Mouse (Mus musculus) forebrain, embryonic 14.5 days (tissue): ENCODE measurements at regions not wholly inside any gene's neighbourhood (a gene's known extent, or its start where the extent isn't known, plus 50 kb on each side); places are given as distances from the start of the nearest gene placed in this dataset.

ENCODE experiments used
- ATAC-seq: fragments of 200-750 bp; cut with Nextera tagmentation; 2 replicates; pipeline ENCODE4 v1.8.0; 2017; ENCODE audit warnings: mild to moderate bottlenecking, moderate library complexity
- DNase-seq: peaks from one replicate; pipeline ENCODE4 v3.0.0-alpha.2; 2015; ENCODE audit warnings: low spot score
- H3K27ac ChIP-seq: fragments of 300-500 bp; sonication (generic); 2 replicates; pipeline ENCODE4 v1.5.1; 2014; ENCODE audit warnings: low read depth, mild to moderate bottlenecking, control low read depth, low read length, moderate library complexity
- H3K27me3 ChIP-seq: fragments of 300-500 bp; sonication (generic); replicated peaks from 2 replicates; pipeline ENCODE4 v1.6.1; 2014; ENCODE audit warnings: low read length, control low read depth, mixed read lengths; ENCODE audit not compliant: control insufficient read depth, insufficient read depth
- H3K36me3 ChIP-seq: fragments of 300-500 bp; sonication (generic); 2 replicates; pipeline ENCODE4 v1.6.1; 2014; ENCODE audit warnings: low read length, control low read depth; ENCODE audit not compliant: control insufficient read depth, insufficient read depth
- H3K4me1 ChIP-seq: fragments of 300-500 bp; sonication (generic); 2 replicates; pipeline ENCODE4 v1.6.1; 2014; ENCODE audit warnings: antibody characterized with exemption, low read length, control low read depth; ENCODE audit not compliant: control insufficient read depth, insufficient read depth
- H3K4me2 ChIP-seq: fragments of 300-500 bp; sonication (generic); 2 replicates; pipeline ENCODE4 v1.6.1; 2014; ENCODE audit warnings: mild to moderate bottlenecking, control low read depth, low read length
- H3K4me3 ChIP-seq: fragments of 300-500 bp; sonication (generic); 2 replicates; pipeline ENCODE4 v1.5.1; 2014; ENCODE audit warnings: low read depth, low read length, control low read depth
- H3K9ac ChIP-seq: fragments of 300-500 bp; sonication (generic); 2 replicates; pipeline ENCODE4 v1.6.1; 2014; ENCODE audit warnings: mild to moderate bottlenecking, low read length, control low read depth, moderate library complexity
- H3K9me3 ChIP-seq: fragments of 300-500 bp; sonication (generic); replicated peaks from 2 replicates; pipeline ENCODE4 v1.6.1; 2016; ENCODE audit warnings: low read length, control low read depth, mixed read lengths; ENCODE audit not compliant: control insufficient read depth
- WGBS: fragments of 180-500 bp; shearing (Covaris S2); extraction: QIAGEN DNeasy Blood & Tissue Kit; methylation state at CpG from one replicate; pipeline ENCODE4 v1.1.7; 2014; 5-methylcytosine and 5-hydroxymethylcytosine counted together

- ATAC-seq, result no peak
- Histone ChIP-seq H3K4me1 (peaks cover 10% of the 10 kb centered on the region; the same call in 1 of the 2 replicates), H3K9ac (no peak overlapping the region)
These were observed 151.0 kb downstream of the Wdr11 start for GRCm38 (mm10) chr7:129742657-129743056.

GRCm38 (mm10) chr7:129743955-129744666 lies 152.4 kb downstream of the Wdr11 start:
- peak overlapping the region; percentile 30; the same call in 1 of the 2 replicates for H3K9ac ChIP-seq
- H3K27me3 ChIP-seq, result no peaks in the 10 kb centered on the region
- H3K4me3 ChIP-seq, result no peak overlapping the region
- WGBS, result 19% methylated on average over 16 of the region's 16 CpGs
- H3K4me1 ChIP-seq, result peaks cover 10% of the 10 kb centered on the region; the same call in 1 of the 2 replicates
- H3K4me2 ChIP-seq, result 0 out of 2 replicates have a peak overlapping the region, but pooled peaks have one; percentile 14
- ATAC-seq (peak; percentile 57; the same call in 1 of the 2 replicates), DNase-seq (peak; percentile 59)
- H3K9me3 ChIP-seq, result peaks cover 11% of the 10 kb centered on the region; the same call in 1 of the 2 replicates
- no peaks in the 10 kb centered on the region for H3K36me3 ChIP-seq
- peak overlapping the region; percentile 35; the same call in 1 of the 2 replicates for H3K27ac ChIP-seq

More at GRCm38 (mm10) chr7:129742657-129743056, 151.0 kb downstream of the Wdr11 start:
- Histone ChIP-seq H3K9me3 (no peaks in the 10 kb centered on the region), H3K4me2 (no peak overlapping the region), H3K4me3 (no peak overlapping the region), H3K27ac (no peak overlapping the region; the same call in 1 of the 2 replicates), H3K27me3 (no peaks in the 10 kb centered on the region), H3K36me3 (no peaks in the 10 kb centered on the region)
- WGBS, result 74% methylated on average over 4 of the region's 4 CpGs
- DNase-seq, result no peak

GRCm38 (mm10) chr7:129746639-129747038 lies 155.0 kb downstream of the Wdr11 start:
- Histone ChIP-seq H3K27ac (no peak overlapping the region), H3K27me3 (no peaks in the 10 kb centered on the region), H3K9me3 (peaks cover 11% of the 10 kb centered on the region; the same call in 1 of the 2 replicates), H3K4me2 (no peak overlapping the region), H3K4me1 (peaks cover 10% of the 10 kb centered on the region; the same call in 1 of the 2 replicates), H3K36me3 (no peaks in the 10 kb centered on the region), H3K4me3 (no peak overlapping the region), H3K9ac (no peak overlapping the region)
- 75% methylated on average over 5 of the region's 5 CpGs for WGBS
- ATAC-seq (no peak), DNase-seq (no peak)

- Histone ChIP-seq H3K4me2 (no peak overlapping the region), H3K27ac (no peak overlapping the region), H3K4me1 (no peaks in the 10 kb centered on the region), H3K27me3 (no peaks in the 10 kb centered on the region), H3K36me3 (no peaks in the 10 kb centered on the region), H3K9me3 (peaks cover 11% of the 10 kb centered on the region; the same call in 1 of the 2 replicates), H3K4me3 (no peak overlapping the region), H3K9ac (no peak overlapping the region)
- DNase-seq (no peak), ATAC-seq (no peak)
These were observed 159.3 kb downstream of the Wdr11 start for GRCm38 (mm10) chr7:129750936-129751335.

GRCm38 (mm10) chr7:129754737-129755136 lies 163.1 kb downstream of the Wdr11 start:
- WGBS, result 80% methylated on average over 5 of the region's 5 CpGs
- Histone ChIP-seq H3K9me3 (no peaks in the 10 kb centered on the region), H3K36me3 (no peaks in the 10 kb centered on the region), H3K27me3 (no peaks in the 10 kb centered on the region), H3K4me1 (no peaks in the 10 kb centered on the region), H3K4me3 (no peak overlapping the region), H3K27ac (no peak overlapping the region), H3K4me2 (no peak overlapping the region), H3K9ac (no peak overlapping the region)
- DNase-seq (no peak), ATAC-seq (no peak)

- no peak overlapping the region for H3K4me3 ChIP-seq
- 86% methylated on average over 6 of the region's 6 CpGs for WGBS
- no peak overlapping the region for H3K4me2 ChIP-seq
- no peaks in the 10 kb centered on the region for H3K27me3 ChIP-seq
- H3K9ac ChIP-seq, result no peak overlapping the region
- no peaks in the 10 kb centered on the region for H3K4me1 ChIP-seq
- no peak overlapping the region for H3K27ac ChIP-seq
- no peaks in the 10 kb centered on the region for H3K9me3 ChIP-seq
- no peak for ATAC-seq
- no peaks in the 10 kb centered on the region for H3K36me3 ChIP-seq
- no peak for DNase-seq
These were observed 164.5 kb downstream of the Wdr11 start for GRCm38 (mm10) chr7:129756138-129756537.

GRCm38 (mm10) chr7:129759848-129760247 lies 168.2 kb downstream of the Wdr11 start:
- Histone ChIP-seq H3K9me3 (no peaks in the 10 kb centered on the region), H3K4me2 (no peak overlapping the region), H3K4me3 (no peak overlapping the region), H3K27ac (no peak overlapping the region; the same call in 1 of the 2 replicates), H3K4me1 (no peaks in the 10 kb centered on the region), H3K27me3 (no peaks in the 10 kb centered on the region), H3K9ac (no peak overlapping the region), H3K36me3 (no peaks in the 10 kb centered on the region)
- no peak for DNase-seq
- ATAC-seq, result no peak
- 60% methylated on average over 4 of the region's 4 CpGs for WGBS

GRCm38 (mm10) chr7:129760386-129760785 lies 168.7 kb downstream of the Wdr11 start:
- no peak overlapping the region for H3K4me2 ChIP-seq
- WGBS, result 79% methylated on average over 2 of the region's 2 CpGs
- DNase-seq (no peak), ATAC-seq (no peak)
- no peaks in the 10 kb centered on the region for H3K27me3 ChIP-seq
- no peak overlapping the region for H3K4me3 ChIP-seq
- no peaks in the 10 kb centered on the region for H3K36me3 ChIP-seq
- no peaks in the 10 kb centered on the region for H3K9me3 ChIP-seq
- no peak overlapping the region; the same call in 1 of the 2 replicates for H3K27ac ChIP-seq
- H3K4me1 ChIP-seq, result no peaks in the 10 kb centered on the region
- H3K9ac ChIP-seq, result no peak overlapping the region

GRCm38 (mm10) chr7:129763754-129764153 lies 172.1 kb downstream of the Wdr11 start:
- no peaks in the 10 kb centered on the region for H3K27me3 ChIP-seq
- no peaks in the 10 kb centered on the region for H3K36me3 ChIP-seq
- ATAC-seq (no peak), DNase-seq (peak; percentile 52)
- H3K4me2 ChIP-seq, result no peak overlapping the region
- H3K27ac ChIP-seq, result no peak overlapping the region
- no peak overlapping the region for H3K9ac ChIP-seq
- no peaks in the 10 kb centered on the region; the same call in 1 of the 2 replicates for H3K4me1 ChIP-seq
- H3K9me3 ChIP-seq, result no peaks in the 10 kb centered on the region
- WGBS, result 33% methylated on average over 5 of the region's 5 CpGs
- no peak overlapping the region for H3K4me3 ChIP-seq
